Mouse (Mus musculus): ENCODE data around the gene Sars. TPM values are rescaled to one million over a fixed set of nuclear protein-coding genes. Genes with fewer than 3 reads are reported as not detected.
A peak's percentile ranks its signal among the peaks of the same experiment; 100 is the strongest.

The Sars gene
- 100 to 1,000 TPM; 163 to 171 TPM for total RNA-seq (2021)
- long read RNA-seq, experiment 1, transcript Sars-201 (11 exons, 3,570 nt): major isoform, 110 of 137 reads
- long read RNA-seq, experiment 1, partial matches to known transcripts: 20 of 137 reads
- long read RNA-seq, experiment 1, other reads (novel, unspliced or antisense): 4 of 137 reads
- long read RNA-seq, experiment 2, transcript Sars-201 (11 exons, 3,570 nt): major isoform, 203 of 252 reads
- long read RNA-seq, experiment 2, transcript Sars-202 (12 exons, 1,866 nt): minor isoform, 7 of 252 reads
- long read RNA-seq, experiment 2, partial matches to known transcripts: 26 of 252 reads
- long read RNA-seq, experiment 2, other reads (novel, unspliced or antisense): 16 of 252 reads

DNA sequence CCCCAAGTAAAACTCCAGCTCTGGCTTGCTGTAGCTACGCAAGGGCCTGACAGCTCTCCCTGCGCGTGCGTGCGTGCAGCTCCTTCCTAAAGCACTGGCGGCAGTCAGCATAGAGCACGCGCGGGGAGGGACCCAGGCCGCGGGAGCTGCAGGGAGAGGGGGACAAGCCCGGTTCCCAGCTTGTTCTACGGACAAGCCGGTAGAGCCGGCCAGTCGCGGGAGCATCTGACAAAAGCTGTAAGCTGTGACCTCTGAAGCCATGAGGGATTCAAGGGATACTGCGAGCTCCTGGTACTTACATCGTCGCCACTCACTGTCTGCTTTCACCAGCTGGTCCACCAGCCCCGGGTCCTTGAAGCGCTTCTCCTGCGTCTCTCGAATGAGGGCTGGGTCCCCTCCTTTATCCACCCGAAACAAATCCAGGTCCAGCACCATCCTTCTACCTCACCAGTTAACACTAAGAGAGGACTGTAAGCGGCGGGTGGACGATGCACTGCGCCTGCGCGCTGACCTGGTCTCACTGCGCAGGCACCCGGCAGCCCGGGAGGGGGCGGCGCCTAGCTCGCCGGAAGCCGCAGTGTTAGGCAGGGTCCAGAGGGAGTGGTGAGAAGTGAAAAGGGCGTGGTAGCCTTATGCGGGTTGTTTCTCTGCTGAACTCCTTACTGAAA lies at the start of gene Sars:
Gene Sars, minus strand, starts transcription at position 512 of the 668 bp plus-strand sequence.
- peak; percentile 69 to 83 for DNase-seq (ENCODE audit: low spot score in 2 of 2)

- no peak for DNase-seq (ENCODE audit: low spot score in 2 of 2)
These were observed 45.0 kb upstream of the Sars start for GRCm38 (mm10) chr3:108489968-108490367.

- DNase-seq (ENCODE audit: low spot score in 2 of 2): no peak
These were observed 39.7 kb upstream of the Sars start for GRCm38 (mm10) chr3:108484749-108485148.

- DNase-seq (ENCODE audit: low spot score in 2 of 2): no peak
These were observed 33.8 kb upstream of the Sars start for GRCm38 (mm10) chr3:108478800-108479199.

- no peak for DNase-seq (ENCODE audit: low spot score in 2 of 2)
These were observed 32.0 kb upstream of the Sars start for GRCm38 (mm10) chr3:108476761-108477619.

GRCm38 (mm10) chr3:108475496-108475895 lies 30.5 kb upstream of the Sars start:
- DNase-seq (ENCODE audit: low spot score in 2 of 2): no peak

DNA sequence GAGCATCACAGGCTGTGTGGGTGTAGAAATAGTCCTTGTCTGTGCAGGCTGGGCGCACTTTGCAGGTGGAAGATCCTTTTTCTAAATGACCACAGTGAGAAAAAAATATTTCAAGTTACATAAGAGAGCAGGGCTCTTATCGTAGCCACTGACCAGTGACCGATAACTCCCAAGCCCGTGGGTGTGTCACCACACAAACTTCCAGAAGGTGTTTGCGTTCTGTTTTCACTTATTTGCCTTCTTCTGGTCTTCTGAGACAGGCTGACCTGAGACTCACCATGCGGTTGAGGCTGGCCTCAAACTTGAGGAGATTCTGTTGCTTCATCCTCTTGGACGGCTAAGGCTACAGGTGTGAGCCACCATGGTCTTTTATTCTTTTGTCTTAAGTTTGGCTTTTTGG lies 30.0 kb upstream of the Sars start:
- DNase-seq (ENCODE audit: low spot score in 2 of 2): no peak

- DNase-seq (ENCODE audit: low spot score in 2 of 2): no peak
These were observed 22.8 kb upstream of the Sars start for GRCm38 (mm10) chr3:108467760-108468159.

GRCm38 (mm10) chr3:108466425-108466824 lies 21.4 kb upstream of the Sars start:
- no peak for DNase-seq (ENCODE audit: low spot score in 2 of 2)

- DNase-seq (ENCODE audit: low spot score in 2 of 2): no peak
These were observed 13.9 kb upstream of the Sars start for GRCm38 (mm10) chr3:108458866-108459265.

- no peak for DNase-seq (ENCODE audit: low spot score in 2 of 2)
These were observed 13.4 kb upstream of the Sars start for GRCm38 (mm10) chr3:108458380-108458779.

DNA sequence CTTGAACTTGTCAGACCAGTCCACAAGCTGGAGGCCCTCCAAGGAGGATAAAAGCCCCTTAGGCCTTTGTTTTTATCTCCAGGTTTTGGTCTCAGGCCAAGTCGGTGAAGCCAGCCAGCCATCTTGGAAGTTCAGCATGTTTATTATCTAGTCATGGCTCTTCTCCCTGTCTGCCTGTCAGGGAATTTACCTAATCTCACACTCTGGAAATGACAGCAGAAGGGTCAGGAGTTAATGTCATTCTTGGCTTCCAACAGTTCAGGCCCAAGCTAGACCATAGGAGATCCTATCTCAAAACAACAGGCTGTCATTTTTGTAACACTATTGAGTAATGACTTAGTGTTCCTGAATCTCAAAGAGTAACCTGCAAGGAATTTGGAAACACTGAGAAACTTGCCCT lies 9.2 kb upstream of the Sars start:
- DNase-seq (ENCODE audit: low spot score in 2 of 2): no peak

GRCm38 (mm10) chr3:108451969-108452368 lies 7.0 kb upstream of the Sars start:
- no peak for DNase-seq (ENCODE audit: low spot score in 2 of 2)

GRCm38 (mm10) chr3:108445366-108445705 lies 327 bp upstream of the Sars start:
- DNase-seq (ENCODE audit: low spot score in 2 of 2): no peak

DNA sequence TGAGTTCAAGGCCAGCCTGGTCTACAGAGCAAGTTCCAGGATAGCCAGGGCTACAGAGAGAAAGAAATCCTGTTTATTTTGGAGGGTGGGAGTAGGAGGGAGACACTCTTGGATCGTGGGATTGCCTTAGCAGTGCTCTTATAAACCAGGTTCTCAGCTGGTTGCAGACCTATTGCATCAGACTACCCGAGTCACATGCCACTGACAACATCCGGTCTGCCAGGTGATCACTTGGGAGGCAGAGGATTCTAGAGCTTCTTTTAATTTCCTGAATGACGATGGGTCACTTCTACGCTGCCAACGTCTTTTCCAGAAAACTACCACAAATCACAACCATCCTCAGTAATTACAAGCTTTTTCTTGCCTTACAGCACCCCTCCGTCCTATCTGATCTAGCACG lies 980 bp downstream of the Sars start:
- no peak for DNase-seq (ENCODE audit: low spot score in 2 of 2)

DNA sequence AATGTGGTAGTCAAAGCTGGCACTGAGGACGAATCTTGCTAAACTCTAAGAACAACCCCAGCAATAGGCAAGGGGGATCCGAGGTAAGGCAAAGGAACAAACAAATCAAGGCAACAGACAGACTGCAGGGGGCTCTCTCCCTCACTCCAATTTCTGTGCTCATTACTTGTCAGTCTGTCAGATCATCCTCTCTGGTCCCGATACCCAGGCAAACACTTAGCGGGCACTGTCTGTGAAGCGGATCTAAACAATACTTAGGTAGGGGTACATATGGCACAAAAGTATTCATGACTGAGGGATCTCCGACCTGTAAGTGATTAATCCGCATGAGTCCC lies 8.7 kb downstream of the Sars start:
- DNase-seq (ENCODE audit: low spot score in 2 of 2): no peak

GRCm38 (mm10) chr3:108435701-108436379 lies 9.2 kb downstream of the Sars start:
- no peak for DNase-seq (ENCODE audit: low spot score in 2 of 2)

DNA sequence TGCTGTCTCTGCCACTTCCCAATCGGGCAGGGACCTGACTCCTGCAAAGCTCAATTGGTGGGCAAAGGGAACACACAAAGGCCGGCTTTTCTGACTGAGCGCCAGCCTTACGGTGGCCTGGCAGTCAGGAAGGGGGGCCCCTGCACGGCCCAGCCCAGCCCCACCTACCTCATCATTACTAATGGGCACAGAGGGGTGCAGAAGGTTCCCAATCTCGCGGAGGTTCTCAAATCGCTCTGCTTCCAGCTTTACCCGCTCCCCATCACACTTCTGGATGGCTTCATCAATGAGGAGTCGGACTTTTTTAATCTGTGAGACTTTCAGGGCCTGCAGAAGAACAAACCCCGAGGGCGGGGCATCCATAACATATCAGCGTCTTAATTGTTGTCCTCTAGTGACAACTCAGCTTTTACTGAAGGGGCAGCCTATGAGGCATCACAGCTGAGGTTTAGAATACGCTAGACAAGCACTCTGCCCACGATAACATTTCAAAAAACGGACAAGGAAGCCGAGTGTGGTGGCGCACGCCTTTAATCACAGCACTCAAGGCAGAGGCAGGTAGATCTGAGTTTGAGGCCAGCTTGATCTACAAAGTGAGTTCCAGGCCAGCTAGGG lies 11.0 kb downstream of the Sars start:
- DNase-seq (ENCODE audit: low spot score in 2 of 2): no peak

- no peak for DNase-seq (ENCODE audit: low spot score in 2 of 2)
These were observed 11.7 kb downstream of the Sars start for GRCm38 (mm10) chr3:108433188-108433880.

DNA sequence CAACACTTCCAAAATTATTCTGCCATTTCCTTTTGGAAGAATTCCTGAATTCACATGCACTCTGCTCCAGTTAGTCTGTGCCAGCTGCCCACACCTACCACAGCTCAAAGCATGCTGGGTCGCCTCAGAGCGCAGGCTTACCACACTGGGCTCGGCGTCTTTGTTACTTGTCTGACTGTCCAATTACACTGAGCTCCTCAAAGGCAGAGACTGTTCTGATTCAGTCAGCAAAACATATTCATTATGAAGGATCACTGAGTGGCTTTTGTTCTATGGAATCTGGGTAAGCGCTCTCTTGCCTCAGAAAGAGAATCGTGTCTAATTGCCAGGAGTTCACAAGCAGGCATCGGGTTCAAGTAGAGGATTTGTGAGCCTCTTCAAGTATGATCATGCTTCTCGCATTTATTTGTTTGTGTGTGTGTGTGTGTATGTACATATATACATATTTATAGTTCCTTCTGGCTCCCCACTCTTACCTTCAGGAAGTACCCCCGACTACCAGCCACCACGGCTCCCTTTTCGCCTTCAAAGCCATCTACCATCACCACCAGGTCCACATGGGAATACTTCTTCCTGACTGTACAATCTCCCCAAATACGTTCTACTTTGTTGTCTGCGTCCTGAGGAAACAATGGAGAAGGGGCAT lies 12.3 kb downstream of the Sars start:
- DNase-seq (ENCODE audit: low spot score in 2 of 2): no peak

All from adrenal gland, postnatal 4 days (tissue).